Mouse (Mus musculus) bone marrow macrophage, adult 2 months (primary cell): ENCODE measurements around the gene Ccdc13.

Experiments used
- CTCF ChIP-seq: IDR thresholded peaks from 2 replicates; pipeline ENCODE4 v1.5.1; 2012; ENCODE audit warnings: low read depth, mild to moderate bottlenecking, low read length, moderate library complexity
- POLR2A ChIP-seq: IDR thresholded peaks from 2 replicates; pipeline ENCODE4 v1.6.1; 2012; ENCODE audit warnings: mild to moderate bottlenecking, low read depth, low read length, borderline replicate concordance

- TF ChIP-seq POLR2A (no peak), CTCF (no peak)
These were observed 333 bp upstream of the Ccdc13 start for GRCm38 (mm10) chr9:121839622-121839965.
